Mouse (Mus musculus): ENCODE measurements around the gene Brpf3. TPM values are rescaled to one million over a fixed set of nuclear protein-coding genes. Genes with fewer than 3 reads are reported as not detected.

Gene Brpf3
- total and polyA plus RNA-seq, 3 experiments = 0.40 to 12.1 (median 1.5) TPM

GRCm38 (mm10) chr17:28864464-28864863 is 63.6 kb downstream of the Brpf3 start:
- DNase-seq (ENCODE audit: extremely low read depth) = no peak
- peaks cover 3 to 4% of the 10 kb centered on the region in 2 experiments; a peak in 3 of 4 replicates for H3K4me1 ChIP-seq (ENCODE audit: control insufficient read depth in 1 of 2, insufficient read depth in 2 of 2)
- H3K36me3 ChIP-seq (replicated peaks in 1 of 2; ENCODE audit: control insufficient read depth in 1 of 2, insufficient read depth in 1 of 2, low read length in 1 of 2) = no peaks in the 10 kb centered on the region
- H3K9ac ChIP-seq (ENCODE audit: insufficient read depth, low read depth) = no peak overlapping the region
- H3K79me2 ChIP-seq (replicated peaks; ENCODE audit: control insufficient read depth, extremely low read depth, insufficient read depth, poor library complexity, severe bottlenecking) = no peaks in the 10 kb centered on the region
- no peak overlapping the region for H3K27ac ChIP-seq (ENCODE audit: insufficient read depth, low read depth)
- dilution Hi-C loops (cut with MboI; ENCODE audit: extremely low pct_ligation_motif_present, extremely low pct_unique_long_range_greater_than_20kb, low sequenced_read_pairs) (no loop called here), in situ Hi-C loops (cut with MboI; ENCODE audit: low pct_ligation_motif_present, low pct_unique_long_range_greater_than_20kb, low sequenced_read_pairs) (no loop called here)
- TF ChIP-seq MYC (IDR thresholded peaks at IDR 0.05; ENCODE audit: low read depth, low read length) (no peak), SMC3 (IDR thresholded peaks at IDR 0.05; ENCODE audit: low read depth, low read length) (no peak), USF1 (IDR thresholded peaks at IDR 0.05; ENCODE audit: low read depth, low read length) (no peak), MAX (IDR thresholded peaks at IDR 0.05; ENCODE audit: low read length) (no peak), KAT2A (IDR thresholded peaks at IDR 0.05; ENCODE audit: insufficient replicate concordance, low read length) (no peak), ETS1 (conservative IDR thresholded peaks at IDR 0.05; ENCODE audit: low read depth, low read length) (no peak), ZC3H11A (IDR thresholded peaks at IDR 0.05; ENCODE audit: low read depth, low read length) (no peak), SIN3A (IDR thresholded peaks at IDR 0.05; ENCODE audit: low read length) (no peak), ZKSCAN1 (IDR thresholded peaks at IDR 0.05; ENCODE audit: borderline replicate concordance, low read depth, low read length) (no peak), RAD21 (IDR thresholded peaks at IDR 0.05; ENCODE audit: low read depth, low read length) (no peak), MAFK (IDR thresholded peaks at IDR 0.05; ENCODE audit: insufficient replicate concordance, low read length) (no peak), ZNF384 (IDR thresholded peaks at IDR 0.05; ENCODE audit: low read depth, low read length) (no peak), TCF12 (IDR thresholded peaks at IDR 0.05; ENCODE audit: low read depth, low read length) (no peak), HCFC1 (IDR thresholded peaks at IDR 0.05; ENCODE audit: low read depth, low read length) (no peak), NRF1 (IDR thresholded peaks at IDR 0.05; ENCODE audit: low read depth, low read length) (no peak), MXI1 (IDR thresholded peaks at IDR 0.05; ENCODE audit: low read depth, low read length) (no peak), POLR2AphosphoS2 (IDR thresholded peaks at IDR 0.05; ENCODE audit: low read depth, low read length) (no peak)
- H3K9me3 ChIP-seq (replicated peaks; ENCODE audit: low read length) = no peaks in the 10 kb centered on the region
- no peaks in the 10 kb centered on the region for H3K27me3 ChIP-seq (replicated peaks)
- no peak overlapping the region for H3K4me3 ChIP-seq (replicated peaks in 1 of 3; ENCODE audit: low read depth in 2 of 3, low read length in 2 of 3, poor library complexity in 1 of 3)
- H3K4me2 ChIP-seq (ENCODE audit: insufficient read depth, low read depth, poor library complexity, severe bottlenecking) = no peak overlapping the region

GRCm38 (mm10) chr17:28866921-28867320 is 66.0 kb downstream of the Brpf3 start:
- DNase-seq (ENCODE audit: extremely low read depth) = no peak
- no peak overlapping the region for H3K4me3 ChIP-seq (replicated peaks in 1 of 3; ENCODE audit: low read depth in 2 of 3, low read length in 2 of 3, poor library complexity in 1 of 3)
- no peak overlapping the region for H3K4me2 ChIP-seq (ENCODE audit: insufficient read depth, low read depth, poor library complexity, severe bottlenecking)
- peaks cover 3 to 4% of the 10 kb centered on the region in 2 experiments; a peak in 2 of 4 replicates for H3K4me1 ChIP-seq (ENCODE audit: control insufficient read depth in 1 of 2, insufficient read depth in 2 of 2)
- in situ Hi-C loops (cut with MboI; ENCODE audit: low pct_ligation_motif_present, low pct_unique_long_range_greater_than_20kb, low sequenced_read_pairs) (no loop called here), dilution Hi-C loops (cut with MboI; ENCODE audit: extremely low pct_ligation_motif_present, extremely low pct_unique_long_range_greater_than_20kb, low sequenced_read_pairs) (no loop called here)
- H3K36me3 ChIP-seq (replicated peaks in 1 of 2; ENCODE audit: control insufficient read depth in 1 of 2, insufficient read depth in 1 of 2, low read length in 1 of 2) = no peaks in the 10 kb centered on the region
- TF ChIP-seq RCOR1 (conservative IDR thresholded peaks at IDR 0.05; ENCODE audit: low read depth, low read length) (no peak), TCF12 (IDR thresholded peaks at IDR 0.05; ENCODE audit: low read depth, low read length) (no peak), KAT2A (IDR thresholded peaks at IDR 0.05; ENCODE audit: insufficient replicate concordance, low read length) (no peak), TBP (conservative IDR thresholded peaks at IDR 0.05; ENCODE audit: low read depth, low read length) (no peak), GABPA (IDR thresholded peaks at IDR 0.05; ENCODE audit: insufficient replicate concordance, low read depth, low read length) (no peak), SIN3A (IDR thresholded peaks at IDR 0.05; ENCODE audit: low read length) (no peak), MAZ (IDR thresholded peaks at IDR 0.05; ENCODE audit: low read depth, low read length) (no peak), ZC3H11A (IDR thresholded peaks at IDR 0.05; ENCODE audit: low read depth, low read length) (no peak), MEF2A (IDR thresholded peaks at IDR 0.05; ENCODE audit: borderline replicate concordance, low read depth, low read length) (no peak), ETS1 (conservative IDR thresholded peaks at IDR 0.05; ENCODE audit: low read depth, low read length) (no peak), NRF1 (IDR thresholded peaks at IDR 0.05; ENCODE audit: low read depth, low read length) (no peak), MAX (IDR thresholded peaks at IDR 0.05; ENCODE audit: low read length) (no peak), BHLHE40 (IDR thresholded peaks at IDR 0.05; ENCODE audit: low read depth, low read length) (no peak), JUN (IDR thresholded peaks at IDR 0.05; ENCODE audit: insufficient read depth, low read depth, low read length) (no peak), ZMIZ1 (IDR thresholded peaks at IDR 0.05; ENCODE audit: low read depth, low read length) (no peak), JUND (conservative IDR thresholded peaks at IDR 0.05; ENCODE audit: low read depth, low read length) (no peak), USF1 (IDR thresholded peaks at IDR 0.05; ENCODE audit: low read depth, low read length) (no peak)
- no peak overlapping the region for H3K27ac ChIP-seq (ENCODE audit: insufficient read depth, low read depth)
- no peaks in the 10 kb centered on the region for H3K79me2 ChIP-seq (replicated peaks; ENCODE audit: control insufficient read depth, extremely low read depth, insufficient read depth, poor library complexity, severe bottlenecking)
- peaks cover 4% of the 10 kb centered on the region for H3K27me3 ChIP-seq (replicated peaks)
- H3K9me3 ChIP-seq (replicated peaks; ENCODE audit: low read length) = peaks cover 4% of the 10 kb centered on the region
- H3K9ac ChIP-seq (ENCODE audit: insufficient read depth, low read depth) = no peak overlapping the region
